12 mouse cellular contexts compared by ENCODE assay signal in the genomic region with DNA sequence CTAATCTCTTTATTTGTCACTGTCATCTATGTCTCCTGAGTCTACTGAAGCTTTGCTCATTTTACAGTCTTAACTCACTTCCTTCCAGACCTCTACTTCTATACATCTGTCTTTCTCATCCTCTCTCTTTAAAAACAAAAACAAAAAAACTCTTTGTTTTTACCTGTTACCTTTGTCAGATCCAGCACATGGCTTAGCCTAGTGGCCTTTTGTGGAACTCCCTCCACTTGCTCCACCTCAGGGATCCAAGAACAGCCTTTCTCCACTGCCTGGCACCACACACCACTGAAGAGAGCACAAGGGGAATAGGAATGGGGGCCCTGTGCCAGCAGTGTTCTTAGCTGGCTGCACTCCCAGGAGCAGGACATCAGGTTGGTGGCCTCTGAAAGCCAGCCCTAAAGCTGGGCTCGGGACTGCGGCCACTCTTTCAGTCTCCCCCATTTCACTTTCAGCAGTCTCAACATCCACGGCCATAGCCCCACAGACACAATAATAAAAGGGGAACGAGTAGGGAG. TPM values are rescaled to one million over a fixed set of nuclear protein-coding genes. Genes with fewer than 3 reads are reported as not detected.
A peak's percentile ranks its signal among the peaks of the same experiment; 100 is the strongest.
DNase-seq lines count a peak whose midpoint lies in the region; ATAC-seq lines count a peak whose summit lies in the region.
"Had no signal": no experiment of that assay in that cellular context is flagged by ENCODE, and none has a peak within 500 bp of the region (broad histone marks: within the 10 kb centered on the region; RNA-seq: fewer than 3 reads in every experiment).

No protein-coding gene starts in this region.

- no peak for ATAC-seq in megakaryocyte-erythroid progenitor cell, adult 5-6 weeks (replicated peaks; ENCODE audit: low FRiP score, low TSS enrichment, poor library complexity, severe bottlenecking)
- ATAC-seq in erythroblast, adult 5-6 weeks (replicated peaks; ENCODE audit: low FRiP score, poor library complexity, severe bottlenecking): no peak

- peak; percentile 8 for DNase-seq in cerebellum, adult 9-11 months
- DNase-seq in cerebellum, adult 11-12 months: no peak
- peak; percentile 8 for DNase-seq in kidney, adult 9 months
- no peak for DNase-seq in kidney, postnatal 25 days
- peak; percentile 16 for DNase-seq in Muller cell, postnatal 12 days (ENCODE audit: inconsistent ontology term)
- DNase-seq in brain, adult 2 months (ENCODE audit: low read depth, low spot score): peak; percentile 10
- DNase-seq: kidney, adult 18-20 months; lung, adult 18-20 months had no signal

RNA-seq across cellular contexts. Expression of a gene that starts 22.1 kb away (rescaled TPM):
- total RNA-seq in megakaryocyte-erythroid progenitor cell, adult 5-6 weeks (2014; fragmentation: Nextera tagmentation): not detected in 2 replicates
- not detected in 2 replicates for total RNA-seq in megakaryocyte-erythroid progenitor cell, adult 5-6 weeks (2017)
- total RNA-seq in erythroblast, adult 5-6 weeks (2015; ENCODE audit: low replicate concordance): 0.96 TPM in 1 of 2 replicates, not detected in the other
- 0.09 TPM in 1 of 2 replicates, not detected in the other for total RNA-seq in erythroblast, adult 5-6 weeks (2017; ENCODE audit: low replicate concordance)
- total RNA-seq: layer of hippocampus, adult 8-10 months; MEL had no signal

RNA-seq across cellular contexts. Expression of a gene that starts 43.6 kb away (rescaled TPM):
- not detected in 2 replicates for total RNA-seq in megakaryocyte-erythroid progenitor cell, adult 5-6 weeks (2014; fragmentation: Nextera tagmentation)
- not detected in 2 replicates for total RNA-seq in megakaryocyte-erythroid progenitor cell, adult 5-6 weeks (2017)
- not detected in 2 replicates for total RNA-seq in erythroblast, adult 5-6 weeks (2015; ENCODE audit: low replicate concordance)
- not detected in 2 replicates for total RNA-seq in erythroblast, adult 5-6 weeks (2017; ENCODE audit: low replicate concordance)

RNA-seq across cellular contexts. Expression of a gene that starts 50.1 kb away (rescaled TPM):
- total RNA-seq in megakaryocyte-erythroid progenitor cell, adult 5-6 weeks (2014; fragmentation: Nextera tagmentation): not detected in 2 replicates
- total RNA-seq in megakaryocyte-erythroid progenitor cell, adult 5-6 weeks (2017): not detected in 2 replicates
- total RNA-seq in erythroblast, adult 5-6 weeks (2015; ENCODE audit: low replicate concordance): not detected in 2 replicates
- 0.77 TPM in 1 of 2 replicates, not detected in the other for total RNA-seq in erythroblast, adult 5-6 weeks (2017; ENCODE audit: low replicate concordance)

Comparison
In these comparisons a context has a peak if more than half of its experiments do, and no peak if none do; other contexts are left out.
1. DNase-seq: peak in cerebellum, adult 9-11 months (single experiment), kidney, adult 9 months (single experiment), Muller cell, postnatal 12 days (single experiment) and brain, adult 2 months (single experiment); none in cerebellum, adult 11-12 months (single experiment) and kidney, postnatal 25 days (0 of 2).